Mouse (Mus musculus): ENCODE measurements at regions not wholly inside any gene's neighbourhood (a gene's known extent, or its start where the extent isn't known, plus 50 kb on each side); places are given as distances from the start of the nearest gene placed in this dataset.

DNA sequence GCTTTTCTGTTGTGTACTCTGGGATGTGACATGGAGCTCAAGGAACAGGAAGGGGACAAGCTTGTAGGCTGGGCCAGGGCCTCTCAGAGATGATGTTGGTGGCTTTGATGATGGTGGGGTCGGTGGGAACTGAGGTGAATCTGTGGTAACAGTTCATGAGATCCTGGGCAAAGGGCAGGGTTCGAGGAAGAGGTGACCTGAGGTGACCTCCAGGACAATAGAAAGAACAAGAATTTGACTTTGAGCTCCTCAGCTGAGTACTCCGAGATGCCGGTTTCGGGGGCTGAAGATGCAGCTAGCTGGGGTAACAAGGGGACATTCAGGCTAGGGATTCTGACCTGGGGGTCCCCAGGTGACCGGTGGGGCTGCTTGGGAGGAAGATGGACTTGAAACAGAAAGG, 57.5 kb upstream of the Eef2kmt start:
- H3K4me1 ChIP-seq (replicated peaks; ENCODE audit: control insufficient read depth, insufficient read depth, low read length): no peaks in the 10 kb centered on the region
- no peak for DNase-seq (ENCODE audit: low spot score)
- no peak overlapping the region for H3K4me3 ChIP-seq (ENCODE audit: low read depth, low read length)
- H3K9me3 ChIP-seq (ENCODE audit: control insufficient read depth, low read length): no peaks in the 10 kb centered on the region
- H3K27ac ChIP-seq (ENCODE audit: low read depth, low read length): no peak overlapping the region
- no peak for ATAC-seq (ENCODE audit: low FRiP score)
- H3K36me3 ChIP-seq (ENCODE audit: control insufficient read depth, insufficient read depth, low read length): no peaks in the 10 kb centered on the region
- H3K9ac ChIP-seq (ENCODE audit: low read depth, low read length): no peak overlapping the region
- 71% methylated on average over 6 of the region's 6 CpGs for WGBS
- H3K27me3 ChIP-seq (ENCODE audit: control insufficient read depth, insufficient read depth, low read length): no peaks in the 10 kb centered on the region
- H3K4me2 ChIP-seq (replicated peaks; ENCODE audit: low read depth, low read length): no peak overlapping the region

DNA sequence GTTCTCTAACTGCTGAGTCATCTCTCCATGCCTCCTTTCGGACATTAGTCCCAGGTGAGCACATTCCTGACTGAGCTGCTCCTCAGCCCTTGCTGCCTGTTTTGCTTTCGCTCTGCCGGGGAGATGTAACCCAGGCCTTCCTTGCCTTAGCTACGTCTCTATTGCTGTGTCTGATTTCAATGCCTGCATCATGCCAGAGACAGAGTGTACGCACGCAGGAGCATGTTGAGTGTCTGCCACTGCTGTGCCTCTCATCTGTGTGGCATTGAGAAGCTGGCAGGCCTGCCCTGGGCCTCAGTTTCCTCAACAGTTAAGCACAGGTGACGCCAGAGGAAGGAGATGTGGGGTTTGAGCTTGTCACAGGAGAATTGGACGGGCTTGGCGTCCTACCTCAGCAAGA, 55.7 kb upstream of the Eef2kmt start:
- Histone ChIP-seq H3K36me3 (ENCODE audit: control insufficient read depth, insufficient read depth, low read length) (no peaks in the 10 kb centered on the region), H3K27me3 (ENCODE audit: control insufficient read depth, insufficient read depth, low read length) (peaks cover 4% of the 10 kb centered on the region), H3K9ac (ENCODE audit: low read depth, low read length) (no peak overlapping the region), H3K9me3 (ENCODE audit: control insufficient read depth, low read length) (no peaks in the 10 kb centered on the region), H3K4me2 (replicated peaks; ENCODE audit: low read depth, low read length) (no peak overlapping the region), H3K4me1 (replicated peaks; ENCODE audit: control insufficient read depth, insufficient read depth, low read length) (no peaks in the 10 kb centered on the region), H3K27ac (ENCODE audit: low read depth, low read length) (no peak overlapping the region), H3K4me3 (ENCODE audit: low read depth, low read length) (no peak overlapping the region)
- ATAC-seq (ENCODE audit: low FRiP score) (no peak), DNase-seq (ENCODE audit: low spot score) (no peak)
- 82% methylated on average over 9 of the region's 9 CpGs for WGBS

DNA sequence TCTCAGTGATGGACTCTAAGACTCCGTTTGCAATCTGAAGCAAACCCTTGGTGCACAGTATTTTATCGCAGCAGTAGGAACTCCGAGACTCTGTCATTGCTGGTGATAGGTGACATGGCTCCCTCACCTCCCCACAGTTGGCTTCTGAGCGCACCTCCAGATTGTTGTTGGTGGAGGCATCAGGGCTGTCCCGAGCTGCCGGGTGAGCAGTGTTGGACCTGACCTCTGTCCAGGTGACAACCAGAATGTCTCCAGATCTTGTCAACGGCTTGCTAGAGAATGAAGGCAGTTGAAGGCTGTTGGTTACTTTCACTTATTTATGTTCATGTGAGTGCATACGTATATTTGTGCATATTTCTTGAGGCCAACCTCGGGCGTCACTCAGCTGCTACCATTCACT, 55.0 kb upstream of the Eef2kmt start:
- Histone ChIP-seq H3K36me3 (ENCODE audit: control insufficient read depth, insufficient read depth, low read length) (no peaks in the 10 kb centered on the region), H3K4me1 (replicated peaks; ENCODE audit: control insufficient read depth, insufficient read depth, low read length) (no peaks in the 10 kb centered on the region), H3K27ac (ENCODE audit: low read depth, low read length) (no peak overlapping the region), H3K27me3 (ENCODE audit: control insufficient read depth, insufficient read depth, low read length) (peaks cover 4% of the 10 kb centered on the region), H3K9me3 (ENCODE audit: control insufficient read depth, low read length) (no peaks in the 10 kb centered on the region), H3K4me2 (replicated peaks; ENCODE audit: low read depth, low read length) (no peak overlapping the region), H3K4me3 (ENCODE audit: low read depth, low read length) (no peak overlapping the region), H3K9ac (ENCODE audit: low read depth, low read length) (no peak overlapping the region)
- no peak for ATAC-seq (ENCODE audit: low FRiP score)
- DNase-seq (ENCODE audit: low spot score): no peak
- WGBS: 94% methylated on average over 10 of the region's 10 CpGs

DNA sequence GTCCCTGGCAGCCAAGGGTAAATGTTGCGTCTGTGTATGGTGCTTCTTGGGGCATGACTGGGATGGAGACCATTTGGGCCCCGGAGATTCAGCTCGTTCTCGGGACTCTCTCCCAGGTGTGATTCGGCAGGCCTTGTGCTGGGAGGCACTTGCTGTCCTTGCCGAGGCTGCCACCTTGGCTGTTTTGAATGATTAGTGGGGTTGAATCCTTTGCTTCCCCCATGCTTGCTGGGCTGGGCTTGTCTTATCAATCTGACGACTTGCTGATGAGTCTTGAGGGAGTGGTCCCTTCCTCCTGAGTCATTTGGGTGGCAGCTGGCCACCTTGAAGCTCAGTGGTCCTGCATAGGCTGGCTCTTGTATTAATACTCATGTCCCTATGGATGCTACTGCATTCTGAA, 52.0 kb upstream of the Eef2kmt start:
- Histone ChIP-seq H3K4me2 (replicated peaks; ENCODE audit: low read depth, low read length) (no peak overlapping the region), H3K9me3 (ENCODE audit: control insufficient read depth, low read length) (no peaks in the 10 kb centered on the region), H3K36me3 (ENCODE audit: control insufficient read depth, insufficient read depth, low read length) (no peaks in the 10 kb centered on the region), H3K27me3 (ENCODE audit: control insufficient read depth, insufficient read depth, low read length) (peaks cover 4% of the 10 kb centered on the region), H3K27ac (ENCODE audit: low read depth, low read length) (no peak overlapping the region), H3K4me1 (replicated peaks; ENCODE audit: control insufficient read depth, insufficient read depth, low read length) (no peaks in the 10 kb centered on the region), H3K9ac (ENCODE audit: low read depth, low read length) (no peak overlapping the region), H3K4me3 (ENCODE audit: low read depth, low read length) (no peak overlapping the region)
- WGBS: 74% methylated on average over 7 of the region's 7 CpGs
- ATAC-seq (ENCODE audit: low FRiP score): no peak
- no peak for DNase-seq (ENCODE audit: low spot score)

DNA sequence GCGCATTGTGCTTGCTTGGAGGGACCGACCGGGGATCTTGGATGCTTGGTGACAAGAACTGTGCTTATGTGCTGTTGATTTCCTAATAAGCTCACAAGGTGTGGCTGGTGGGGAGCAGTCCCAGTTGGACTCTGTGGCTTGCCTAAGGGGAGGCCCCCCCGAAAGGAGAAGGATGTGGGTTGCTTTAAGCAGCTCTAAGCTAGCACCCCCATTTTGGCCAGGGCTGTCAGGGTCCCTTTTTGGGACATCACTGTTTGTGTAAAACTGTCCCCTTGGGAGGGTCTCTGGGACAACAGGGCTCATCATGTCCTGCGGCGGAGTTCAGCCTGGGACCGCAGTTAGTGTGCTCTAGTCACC, 51.4 kb upstream of the Eef2kmt start:
- Histone ChIP-seq H3K36me3 (ENCODE audit: control insufficient read depth, insufficient read depth, low read length) (no peaks in the 10 kb centered on the region), H3K4me3 (ENCODE audit: low read depth, low read length) (peak overlapping the region; percentile 38), H3K4me2 (replicated peaks; ENCODE audit: low read depth, low read length) (peak overlapping the region; percentile 92), H3K27me3 (ENCODE audit: control insufficient read depth, insufficient read depth, low read length) (peaks cover 4% of the 10 kb centered on the region), H3K27ac (ENCODE audit: low read depth, low read length) (no peak overlapping the region), H3K9me3 (ENCODE audit: control insufficient read depth, low read length) (no peaks in the 10 kb centered on the region), H3K4me1 (replicated peaks; ENCODE audit: control insufficient read depth, insufficient read depth, low read length) (no peaks in the 10 kb centered on the region), H3K9ac (ENCODE audit: low read depth, low read length) (peak overlapping the region; percentile 59; the same call in 1 of the 2 replicates)
- WGBS: 64% methylated on average over 7 of the region's 7 CpGs
- DNase-seq (ENCODE audit: low spot score) (no peak), ATAC-seq (ENCODE audit: low FRiP score) (peak; percentile 6; the same call in 1 of the 2 replicates)

DNA sequence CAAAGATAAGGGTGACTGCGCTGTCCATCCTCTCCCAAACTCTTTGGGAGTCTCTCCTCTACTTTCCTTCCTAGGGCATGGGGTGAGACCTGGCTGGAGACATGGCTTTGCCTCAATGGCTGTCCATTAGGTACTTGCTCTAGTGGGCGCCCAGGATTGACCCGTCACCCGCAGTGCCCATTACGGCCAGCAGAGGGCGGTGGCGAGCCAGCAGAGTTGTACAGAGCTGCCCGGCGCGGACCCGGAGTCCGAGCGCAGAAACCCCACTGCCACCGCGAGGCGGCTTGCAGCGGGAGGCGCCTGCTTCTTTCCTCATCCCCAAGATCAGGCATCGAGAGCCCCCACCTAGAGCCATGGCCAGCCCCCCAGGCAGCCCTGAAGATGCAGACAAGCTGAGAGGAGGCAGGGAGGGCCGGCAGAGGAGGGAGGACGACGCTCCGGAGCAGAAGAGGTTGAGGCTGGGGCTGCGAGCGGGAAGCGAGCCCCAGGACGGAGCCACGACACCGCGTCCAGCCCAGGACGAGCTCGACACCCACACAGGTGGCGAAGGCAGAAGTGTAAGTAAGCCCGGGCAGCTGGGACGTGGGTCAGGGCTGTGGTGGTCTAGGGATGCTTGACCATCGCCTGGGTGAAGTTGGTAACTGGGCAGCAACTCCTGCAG, 50.9 kb upstream of the Eef2kmt start:
- DNase-seq (ENCODE audit: low spot score): peak; percentile 96
- Histone ChIP-seq H3K4me3 (ENCODE audit: low read depth, low read length) (peak overlapping the region; percentile 38), H3K9me3 (ENCODE audit: control insufficient read depth, low read length) (no peaks in the 10 kb centered on the region), H3K27me3 (ENCODE audit: control insufficient read depth, insufficient read depth, low read length) (peaks cover 4% of the 10 kb centered on the region), H3K27ac (ENCODE audit: low read depth, low read length) (no peak overlapping the region), H3K4me2 (replicated peaks; ENCODE audit: low read depth, low read length) (peak overlapping the region; percentile 92), H3K4me1 (replicated peaks; ENCODE audit: control insufficient read depth, insufficient read depth, low read length) (no peaks in the 10 kb centered on the region), H3K36me3 (ENCODE audit: control insufficient read depth, insufficient read depth, low read length) (no peaks in the 10 kb centered on the region), H3K9ac (ENCODE audit: low read depth, low read length) (peak overlapping the region; percentile 59; the same call in 1 of the 2 replicates)
- 2% methylated on average over 36 of the region's 36 CpGs for WGBS
- peak; percentile 88 for ATAC-seq (ENCODE audit: low FRiP score)

Measured in hindbrain, embryonic 11.5 days (tissue).